Mouse (Mus musculus): ENCODE results near the gene Cluh.

Cluh gene

GRCm38 (mm10) chr11:74648676-74649075 lies 619 bp upstream of the Cluh start:
- no peak for DNase-seq (ENCODE audit: low spot score)

GRCm38 (mm10) chr11:74649647-74650551 lies 604 bp downstream of the Cluh start:
- peak; percentile 37 for DNase-seq (ENCODE audit: low spot score)

DNA sequence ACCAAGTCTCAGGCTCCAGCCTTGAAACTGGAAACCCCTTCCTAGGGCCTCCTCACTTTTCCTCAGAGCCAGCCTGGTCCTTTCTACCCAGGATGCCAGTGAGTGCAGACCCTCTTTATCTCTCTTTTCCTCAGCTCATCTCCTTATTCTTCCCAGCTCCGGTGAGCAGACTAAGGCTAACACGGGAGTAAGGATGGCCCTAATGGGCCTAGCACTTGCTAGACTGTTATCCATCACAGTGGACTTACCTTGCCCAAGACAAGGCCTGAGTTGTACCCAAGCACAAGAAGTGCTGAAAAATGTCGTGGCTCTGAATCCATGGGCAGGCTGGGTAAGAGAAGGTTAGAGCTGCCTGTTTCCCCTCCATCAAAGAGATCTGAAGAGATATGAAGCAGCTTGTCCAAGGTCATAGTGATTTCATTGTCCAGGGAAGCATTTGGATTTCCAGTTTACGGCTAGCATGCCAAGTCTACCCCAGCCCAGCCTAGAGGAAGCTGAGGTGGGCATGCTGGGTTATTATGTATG lies 1.3 kb downstream of the Cluh start:
- no peak for DNase-seq (ENCODE audit: low spot score)

- no peak for DNase-seq (ENCODE audit: low spot score)
Measured at GRCm38 (mm10) chr11:74652791-74653191, 3.5 kb downstream of the Cluh start.

- no peak for DNase-seq (ENCODE audit: low spot score)
Measured at GRCm38 (mm10) chr11:74653385-74653784, 4.1 kb downstream of the Cluh start.

- no peak for DNase-seq (ENCODE audit: low spot score)
Measured at GRCm38 (mm10) chr11:74655941-74656340, 6.6 kb downstream of the Cluh start.

GRCm38 (mm10) chr11:74660336-74660735 lies 11.0 kb downstream of the Cluh start:
- no peak for DNase-seq (ENCODE audit: low spot score)

GRCm38 (mm10) chr11:74661641-74662040 lies 12.3 kb downstream of the Cluh start:
- DNase-seq (ENCODE audit: low spot score): no peak

GRCm38 (mm10) chr11:74662221-74662620 lies 12.9 kb downstream of the Cluh start:
- no peak for DNase-seq (ENCODE audit: low spot score)

DNA sequence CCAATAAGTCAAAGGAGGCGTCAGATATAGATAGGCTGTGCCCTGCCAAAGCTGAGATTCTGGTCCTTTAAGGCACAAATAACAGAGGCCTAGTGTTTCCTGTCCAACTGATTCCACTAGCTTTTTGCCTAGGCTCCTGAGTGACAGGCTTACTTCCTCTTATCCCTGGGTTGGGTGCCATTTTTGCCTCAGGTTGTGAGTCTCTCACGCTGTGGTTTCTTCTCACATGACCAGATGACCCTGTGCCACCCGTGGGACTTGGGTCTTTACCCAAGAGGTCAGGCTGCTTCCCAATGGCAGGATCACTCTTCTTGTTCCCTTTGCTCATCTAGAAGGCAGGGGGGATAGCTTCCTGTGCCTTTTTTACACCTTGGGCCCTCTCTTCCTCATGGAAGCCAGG lies 15.0 kb downstream of the Cluh start:
- DNase-seq (ENCODE audit: low spot score): no peak

DNA sequence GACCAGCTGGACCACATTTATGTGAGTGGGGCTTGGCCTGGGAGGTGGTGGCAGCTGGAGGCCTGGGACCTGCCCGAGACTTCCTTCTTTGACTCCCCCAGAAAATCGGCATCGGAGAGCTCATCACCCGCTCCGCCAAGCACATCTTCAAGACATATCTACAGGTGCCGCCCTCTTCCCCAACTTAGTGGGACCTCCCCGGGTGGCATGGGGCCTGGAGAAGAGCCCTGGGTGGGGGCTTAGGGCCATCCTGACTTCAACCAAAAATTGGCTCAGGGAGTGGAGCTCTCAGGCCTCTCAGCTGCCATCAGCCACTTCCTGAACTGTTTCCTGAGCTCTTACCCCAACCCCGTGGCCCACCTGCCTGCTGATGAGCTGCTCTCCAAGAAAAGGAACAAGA lies 15.6 kb downstream of the Cluh start:
- no peak for DNase-seq (ENCODE audit: low spot score)

GRCm38 (mm10) chr11:74665631-74666283 lies 16.5 kb downstream of the Cluh start:
- no peak for DNase-seq (ENCODE audit: low spot score)

GRCm38 (mm10) chr11:74666284-74666652 lies 17.0 kb downstream of the Cluh start:
- no peak for DNase-seq (ENCODE audit: low spot score)

GRCm38 (mm10) chr11:74666776-74667581 lies 17.7 kb downstream of the Cluh start:
- DNase-seq (ENCODE audit: low spot score): no peak

- DNase-seq (ENCODE audit: low spot score): no peak
Measured at GRCm38 (mm10) chr11:74667582-74668010, 18.3 kb downstream of the Cluh start.

DNA sequence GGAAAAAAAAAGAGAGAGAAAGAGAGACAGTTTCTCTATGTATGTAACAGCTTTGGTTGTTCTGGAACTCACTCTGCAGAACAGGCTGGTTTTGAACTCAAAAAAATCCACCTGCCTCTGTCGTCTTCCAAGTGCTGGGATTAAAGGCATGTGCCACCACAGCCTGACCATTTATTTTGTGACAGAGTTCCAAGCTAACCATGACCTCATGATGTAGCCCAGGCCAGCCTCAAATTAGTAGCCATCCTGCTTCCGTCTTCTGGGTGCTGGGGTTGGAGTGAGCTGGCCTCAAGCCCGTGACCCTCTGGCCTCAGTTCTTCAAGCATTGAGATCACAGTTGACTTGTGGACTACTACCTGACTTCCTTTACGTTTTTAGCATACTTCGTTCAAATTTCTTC lies 19.2 kb downstream of the Cluh start:
- DNase-seq (ENCODE audit: low spot score): no peak

DNA sequence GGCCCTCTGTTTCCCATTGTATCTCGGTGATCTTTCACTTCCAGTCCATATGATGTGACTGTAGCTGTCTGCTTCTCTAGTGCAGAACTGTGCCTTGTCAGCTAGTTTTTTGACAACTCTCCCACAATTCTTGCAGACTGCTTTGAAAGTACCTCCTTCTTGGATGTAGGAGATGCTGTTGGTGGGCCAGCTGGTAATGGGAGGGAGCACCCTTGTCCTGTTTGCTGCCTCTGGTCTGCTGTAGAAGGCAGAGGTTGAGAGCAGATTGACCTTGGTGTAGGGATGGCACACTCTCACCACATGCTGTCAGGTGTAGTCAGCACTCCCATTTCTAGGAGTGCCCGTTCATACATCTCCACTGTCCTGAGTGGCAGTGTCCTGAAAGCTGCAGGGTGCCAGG lies 19.7 kb downstream of the Cluh start:
- DNase-seq (ENCODE audit: low spot score): no peak

- no peak for DNase-seq (ENCODE audit: low spot score)
Measured at GRCm38 (mm10) chr11:74670151-74670550, 20.9 kb downstream of the Cluh start.

- DNase-seq (ENCODE audit: low spot score): no peak
Measured at GRCm38 (mm10) chr11:74671013-74671412, 21.7 kb downstream of the Cluh start.

DNA sequence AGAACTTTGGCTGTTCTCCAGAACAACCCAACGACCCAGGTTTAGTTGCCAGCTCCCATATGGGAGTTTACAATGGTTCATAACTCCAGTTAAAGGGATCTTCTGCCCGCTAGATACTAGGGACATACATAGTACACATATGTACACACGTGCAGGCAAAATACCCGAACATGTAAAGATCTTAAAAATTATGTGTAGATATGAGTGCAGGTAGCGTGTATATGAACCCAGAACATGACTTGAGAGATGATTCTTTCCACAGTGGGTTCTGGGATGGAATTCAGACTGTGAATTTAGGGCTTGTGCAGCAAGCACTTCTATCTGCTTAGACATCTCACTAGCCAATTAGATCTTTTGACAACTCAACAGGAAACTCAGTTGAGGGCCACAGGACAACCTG lies 22.5 kb downstream of the Cluh start:
- DNase-seq (ENCODE audit: low spot score): no peak

- DNase-seq (ENCODE audit: low spot score): no peak
Measured at GRCm38 (mm10) chr11:74672901-74673513, 23.7 kb downstream of the Cluh start.

DNA sequence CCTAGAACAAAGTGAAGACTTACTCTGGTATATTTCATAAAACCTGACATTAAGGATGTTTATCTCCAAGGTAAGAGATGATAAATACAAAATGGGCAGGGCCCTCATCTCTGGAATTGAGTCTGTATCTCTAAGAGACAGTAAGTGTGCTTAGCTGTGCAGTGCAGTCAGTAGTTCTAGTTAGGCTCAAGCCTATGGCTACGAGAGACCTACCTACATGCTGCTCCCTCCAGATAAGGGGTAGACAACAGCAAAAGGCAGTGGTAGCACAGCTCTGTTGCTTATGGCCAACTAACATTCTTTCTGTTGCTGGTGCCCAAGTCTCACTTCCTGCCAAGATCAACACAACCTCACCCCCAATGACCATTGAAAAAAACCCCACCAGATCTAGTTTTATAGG lies 24.3 kb downstream of the Cluh start:
- DNase-seq (ENCODE audit: low spot score): peak; percentile 66

All from c-Kit-positive CD71-positive TER-119-positive erythroid progenitor cells, embryonic 14.5 days (primary cell).